Mouse (Mus musculus) NIH3T3 (cell line): ENCODE data around the gene Sccpdh.
"Not testable (repeated sequence)": the region's sequence is repeated elsewhere in the genome, so short reads cannot be mapped to it uniquely, and the experiment has no call there.

Source experiments
- DNase-seq: peaks from one replicate; pipeline ENCODE4 v3.0.0-alpha.2; 2012; ENCODE audit warnings: low read depth

The Sccpdh gene

GRCm38 (mm10) chr1:179668013-179668805, at the start of gene Sccpdh:
Sccpdh (plus strand) TSS chr1:179668210.
- peak; percentile 90 for DNase-seq

GRCm38 (mm10) chr1:179622665-179623064, 45.3 kb upstream of the Sccpdh start:
- no peak for DNase-seq

- peak; percentile 73 for DNase-seq
Observed at GRCm38 (mm10) chr1:179623657-179624056, 44.4 kb upstream of the Sccpdh start.

- peak; percentile 68 for DNase-seq
Observed at GRCm38 (mm10) chr1:179624354-179624753, 43.7 kb upstream of the Sccpdh start.

GRCm38 (mm10) chr1:179627855-179628254, 40.2 kb upstream of the Sccpdh start:
- DNase-seq = no peak

GRCm38 (mm10) chr1:179628438-179629106, 39.4 kb upstream of the Sccpdh start:
- no peak for DNase-seq

GRCm38 (mm10) chr1:179629276-179629675, 38.7 kb upstream of the Sccpdh start:
- DNase-seq = no peak

GRCm38 (mm10) chr1:179632746-179633413, 35.1 kb upstream of the Sccpdh start:
- no peak for DNase-seq

GRCm38 (mm10) chr1:179633414-179633752, 34.6 kb upstream of the Sccpdh start:
- peak; percentile 66 for DNase-seq

GRCm38 (mm10) chr1:179634159-179634558, 33.9 kb upstream of the Sccpdh start:
- DNase-seq = no peak

- no peak for DNase-seq
Observed at GRCm38 (mm10) chr1:179642726-179643125, 25.3 kb upstream of the Sccpdh start.

GRCm38 (mm10) chr1:179644151-179644550, 23.9 kb upstream of the Sccpdh start:
- DNase-seq = no peak

GRCm38 (mm10) chr1:179645101-179645979, 22.7 kb upstream of the Sccpdh start:
- peak; percentile 92 for DNase-seq

GRCm38 (mm10) chr1:179645980-179646268, 22.1 kb upstream of the Sccpdh start:
- DNase-seq = no peak

- not testable (repeated sequence) for DNase-seq
Observed at GRCm38 (mm10) chr1:179648678-179649077, 19.3 kb upstream of the Sccpdh start.

- DNase-seq = no peak
Observed at GRCm38 (mm10) chr1:179649324-179649723, 18.7 kb upstream of the Sccpdh start.

- no peak for DNase-seq
Observed at GRCm38 (mm10) chr1:179650284-179650683, 17.7 kb upstream of the Sccpdh start.

GRCm38 (mm10) chr1:179651224-179651623, 16.8 kb upstream of the Sccpdh start:
- DNase-seq = no peak

GRCm38 (mm10) chr1:179663065-179663464, 4.9 kb upstream of the Sccpdh start:
- DNase-seq = no peak

- DNase-seq = no peak
Observed at GRCm38 (mm10) chr1:179664309-179664930, 3.6 kb upstream of the Sccpdh start.

- no peak for DNase-seq
Observed at GRCm38 (mm10) chr1:179666971-179667370, 1.0 kb upstream of the Sccpdh start.

- no peak for DNase-seq
Observed at GRCm38 (mm10) chr1:179667450-179667849, 560 bp upstream of the Sccpdh start.
